Mouse (Mus musculus): Measurements from ENCODE around the gene Dbn1.

DNA sequence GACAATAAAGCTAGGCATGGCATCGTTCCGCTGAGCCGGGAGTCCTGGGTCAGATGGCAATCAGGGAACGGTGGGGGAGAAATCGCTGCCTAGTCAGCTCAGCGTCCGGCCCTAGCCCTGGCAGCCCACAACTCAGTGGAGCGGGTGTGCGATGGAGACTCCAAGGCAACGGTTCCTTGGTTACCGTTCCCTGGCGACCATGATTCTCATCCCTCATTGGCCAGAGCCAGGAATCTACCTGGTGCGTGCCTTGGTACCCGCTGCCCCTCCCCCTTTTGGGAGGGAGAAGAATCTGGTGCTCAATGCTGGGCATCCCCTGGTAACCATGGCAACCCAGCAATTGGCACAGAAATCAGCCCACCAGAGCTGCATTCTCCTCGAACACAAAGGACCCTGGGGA is 4.3 kb downstream of the Dbn1 start:
- TF ChIP-seq CTCF (IDR thresholded peaks at IDR 0.05) (no peak), EP300 (IDR thresholded peaks at IDR 0.05) (no peak)
